Mouse (Mus musculus): ENCODE data around the gene Bcl10.
"Not testable (repeated sequence)": the region's sequence is repeated elsewhere in the genome, so short reads cannot be mapped to it uniquely, and the experiment has no call there.

Gene Bcl10

GRCm38 (mm10) chr3:145951287-145952165 lies 28.9 kb downstream of the Bcl10 start:
- DNase-seq, result no peak

GRCm38 (mm10) chr3:145952945-145953344 lies 30.3 kb downstream of the Bcl10 start:
- no peak for DNase-seq

- DNase-seq, result no peak
Measured at GRCm38 (mm10) chr3:145953411-145953810, 30.8 kb downstream of the Bcl10 start.

GRCm38 (mm10) chr3:145959824-145960223 lies 37.2 kb downstream of the Bcl10 start:
- DNase-seq, result no peak

GRCm38 (mm10) chr3:145962411-145962810 lies 39.8 kb downstream of the Bcl10 start:
- no peak for DNase-seq

- DNase-seq, result no peak
Measured at GRCm38 (mm10) chr3:145963101-145964017, 40.8 kb downstream of the Bcl10 start.

- DNase-seq, result no peak
Measured at GRCm38 (mm10) chr3:145964018-145964387, 41.4 kb downstream of the Bcl10 start.

- DNase-seq, result no peak
Measured at GRCm38 (mm10) chr3:145964473-145964872, 41.9 kb downstream of the Bcl10 start.

GRCm38 (mm10) chr3:145965583-145965982 lies 43.0 kb downstream of the Bcl10 start:
- not testable (repeated sequence) for DNase-seq

GRCm38 (mm10) chr3:145966806-145967205 lies 44.2 kb downstream of the Bcl10 start:
- no peak for DNase-seq

GRCm38 (mm10) chr3:145969031-145969501 lies 46.5 kb downstream of the Bcl10 start:
- no peak for DNase-seq

GRCm38 (mm10) chr3:145971501-145971900 lies 48.9 kb downstream of the Bcl10 start:
- no peak for DNase-seq

- DNase-seq, result no peak
Measured at GRCm38 (mm10) chr3:145974986-145975385, 52.4 kb downstream of the Bcl10 start.
